Mouse (Mus musculus): Measurements from ENCODE around the gene Cabp4.
A peak's percentile ranks its signal among the peaks of the same experiment; 100 is the strongest.
"Not testable (repeated sequence)": the region's sequence is repeated elsewhere in the genome, so short reads cannot be mapped to it uniquely, and the experiment has no call there.

Cabp4 gene

DNA sequence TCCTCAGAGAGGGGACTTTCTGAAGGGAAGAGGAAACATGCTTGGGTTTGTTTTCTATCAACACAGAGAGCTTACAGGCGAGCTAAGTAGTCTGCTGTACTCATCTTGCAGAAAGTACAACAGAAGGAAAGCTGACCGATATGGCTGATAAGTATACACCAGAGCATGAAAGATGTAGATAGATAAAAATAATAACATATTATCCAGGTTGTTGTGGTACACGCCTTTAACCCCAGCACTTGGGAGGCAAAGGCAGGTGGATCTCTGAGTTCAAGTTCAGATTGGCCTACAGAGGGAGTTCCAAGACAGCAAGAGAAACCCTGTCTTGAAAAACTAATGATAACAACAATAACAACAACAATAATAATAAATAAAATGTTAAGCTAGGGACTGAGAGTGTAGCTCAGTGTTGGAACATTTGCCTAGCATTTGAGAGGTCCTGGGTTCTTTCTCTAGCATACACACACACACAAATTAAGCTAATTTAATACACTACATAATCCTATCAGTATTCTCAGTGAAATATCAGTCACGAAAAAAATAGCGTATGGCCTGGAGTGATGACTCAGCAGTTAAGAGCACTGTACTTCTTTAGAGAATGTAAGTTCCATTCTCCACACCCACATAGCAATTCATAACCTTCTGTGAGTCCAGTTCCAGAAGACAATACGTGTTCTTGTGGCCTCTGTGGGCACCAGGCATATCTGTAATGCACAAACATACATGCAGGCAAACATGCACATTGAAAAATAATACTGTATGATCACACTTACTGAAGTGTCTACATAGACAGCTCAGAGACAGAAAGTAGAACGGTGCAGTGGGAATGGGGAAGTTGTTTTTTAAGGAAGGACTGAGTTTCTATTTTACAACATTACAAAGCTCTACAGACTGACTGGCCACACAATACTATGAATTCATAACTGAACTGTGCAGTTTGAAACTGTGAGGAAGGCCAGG, 21.1 kb downstream of the Cabp4 start:
- DNase-seq (ENCODE audit: low spot score) = no peak

GRCm38 (mm10) chr19:4121896-4122295, 21.9 kb downstream of the Cabp4 start:
- not testable (repeated sequence) for DNase-seq (ENCODE audit: low spot score)

GRCm38 (mm10) chr19:4121097-4121805, 22.6 kb downstream of the Cabp4 start:
- peak; percentile 99 for DNase-seq (ENCODE audit: low spot score)

DNA sequence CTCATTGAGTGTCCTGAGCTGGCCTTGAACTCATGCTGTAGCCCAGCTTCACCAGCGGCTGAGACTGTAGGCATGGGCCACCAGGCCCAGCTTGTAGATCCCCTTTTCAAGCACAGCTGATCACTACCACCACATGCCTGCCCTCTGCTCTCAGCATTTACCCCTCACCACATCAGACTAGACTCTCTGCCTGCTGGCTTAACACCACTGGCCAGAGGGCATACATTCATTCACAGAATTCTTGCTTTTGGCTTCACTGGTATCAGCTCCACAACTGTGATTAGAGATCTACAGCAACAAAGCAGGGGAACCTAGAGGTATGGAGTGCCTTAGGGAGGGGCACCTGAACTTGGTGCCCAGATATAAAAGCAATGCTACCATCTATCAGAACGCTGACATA, 23.3 kb downstream of the Cabp4 start:
- DNase-seq (ENCODE audit: low spot score) = no peak

GRCm38 (mm10) chr19:4119716-4120487, 23.9 kb downstream of the Cabp4 start:
- DNase-seq (ENCODE audit: low spot score) = peak; percentile 89

DNA sequence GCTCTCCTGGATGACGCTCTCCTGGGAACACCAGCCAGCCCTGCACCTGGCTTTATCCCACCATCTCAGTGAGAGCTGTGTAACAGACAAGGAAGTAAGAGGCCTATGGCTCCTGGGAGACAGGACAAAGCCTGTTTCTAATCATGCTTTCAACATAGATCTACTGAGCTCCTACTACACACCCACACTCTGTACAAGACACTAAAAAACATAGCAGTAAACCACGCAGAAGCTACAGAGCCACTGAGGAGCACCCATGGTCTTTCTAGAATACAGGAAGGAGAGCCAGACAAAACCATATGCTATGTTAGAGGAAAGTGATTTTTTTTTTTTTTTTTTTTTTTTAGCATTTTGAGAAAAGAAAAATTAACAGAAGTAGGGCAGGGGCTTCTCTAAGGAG, 25.5 kb downstream of the Cabp4 start:
- no peak for DNase-seq (ENCODE audit: low spot score)

DNA sequence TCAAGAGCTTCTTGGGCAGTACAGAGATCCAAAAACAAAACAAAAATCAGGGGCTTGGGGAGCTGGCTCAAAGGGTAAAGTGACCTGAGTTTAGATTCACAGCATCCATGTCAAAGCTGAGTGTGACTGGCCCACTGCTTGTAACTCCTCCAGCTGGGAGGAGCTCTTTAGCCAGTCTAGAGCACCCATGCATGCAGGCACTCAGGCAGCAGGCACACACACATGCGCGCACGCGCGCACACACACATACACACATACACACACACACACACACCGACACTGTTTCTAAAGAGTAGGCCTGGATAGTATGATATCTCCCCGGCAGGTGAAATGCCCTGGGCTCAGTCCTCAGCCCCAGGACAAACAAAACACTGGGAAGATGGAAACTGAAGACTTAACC, 26.8 kb downstream of the Cabp4 start:
- peak; percentile 23 for DNase-seq (ENCODE audit: low spot score)

GRCm38 (mm10) chr19:4115816-4116215, 28.0 kb downstream of the Cabp4 start:
- DNase-seq (ENCODE audit: low spot score) = no peak

GRCm38 (mm10) chr19:4115144-4115543, 28.7 kb downstream of the Cabp4 start:
- no peak for DNase-seq (ENCODE audit: low spot score)

DNA sequence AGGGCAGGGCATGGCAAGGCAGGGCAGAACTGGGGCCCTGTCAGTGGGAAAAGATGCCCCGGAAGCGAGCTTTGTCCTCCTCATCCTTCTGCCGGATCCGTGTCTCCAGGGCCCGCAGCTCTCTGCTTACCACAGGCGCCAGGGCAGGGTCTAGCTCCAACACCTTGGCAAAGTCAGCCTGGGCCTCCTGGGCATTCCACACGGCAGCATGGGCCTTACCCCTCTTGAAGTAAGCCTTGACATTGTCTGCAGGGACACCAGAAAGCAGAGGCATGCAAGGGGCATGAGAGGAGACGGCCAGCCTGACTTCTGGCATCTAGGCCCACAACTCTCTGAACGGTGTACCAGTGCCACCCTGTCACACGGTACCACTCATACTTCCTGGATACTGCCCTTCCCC, 29.3 kb downstream of the Cabp4 start:
- no peak for DNase-seq (ENCODE audit: low spot score)

GRCm38 (mm10) chr19:4113806-4114230, 30.0 kb downstream of the Cabp4 start:
- DNase-seq (ENCODE audit: low spot score) = peak; percentile 77

- no peak for DNase-seq (ENCODE audit: low spot score)
These were observed 30.5 kb downstream of the Cabp4 start for GRCm38 (mm10) chr19:4113186-4113805.

GRCm38 (mm10) chr19:4112063-4112960, 31.5 kb downstream of the Cabp4 start:
- no peak for DNase-seq (ENCODE audit: low spot score)

DNA sequence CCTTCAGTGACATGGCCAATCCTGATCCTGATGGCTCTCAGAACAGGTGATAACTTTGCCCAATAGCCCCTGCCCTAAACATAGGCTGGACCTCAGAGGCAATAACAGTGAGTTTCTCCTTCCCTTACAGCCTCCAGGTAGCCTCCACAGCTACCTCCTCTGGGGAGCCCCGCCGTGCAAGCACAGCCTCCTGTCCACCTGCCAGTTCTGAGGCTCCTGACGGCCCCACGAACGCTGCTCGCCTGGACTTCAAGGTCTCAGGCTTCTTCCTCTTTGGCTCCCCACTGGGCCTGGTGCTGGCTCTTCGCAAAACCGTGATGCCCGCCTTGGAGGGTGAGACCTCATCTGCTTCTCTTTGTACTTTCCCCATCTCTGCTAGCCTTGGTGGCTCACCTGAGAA, 35.3 kb downstream of the Cabp4 start:
- no peak for DNase-seq (ENCODE audit: low spot score)

GRCm38 (mm10) chr19:4106654-4107053, 37.2 kb downstream of the Cabp4 start:
- DNase-seq (ENCODE audit: low spot score) = no peak

DNA sequence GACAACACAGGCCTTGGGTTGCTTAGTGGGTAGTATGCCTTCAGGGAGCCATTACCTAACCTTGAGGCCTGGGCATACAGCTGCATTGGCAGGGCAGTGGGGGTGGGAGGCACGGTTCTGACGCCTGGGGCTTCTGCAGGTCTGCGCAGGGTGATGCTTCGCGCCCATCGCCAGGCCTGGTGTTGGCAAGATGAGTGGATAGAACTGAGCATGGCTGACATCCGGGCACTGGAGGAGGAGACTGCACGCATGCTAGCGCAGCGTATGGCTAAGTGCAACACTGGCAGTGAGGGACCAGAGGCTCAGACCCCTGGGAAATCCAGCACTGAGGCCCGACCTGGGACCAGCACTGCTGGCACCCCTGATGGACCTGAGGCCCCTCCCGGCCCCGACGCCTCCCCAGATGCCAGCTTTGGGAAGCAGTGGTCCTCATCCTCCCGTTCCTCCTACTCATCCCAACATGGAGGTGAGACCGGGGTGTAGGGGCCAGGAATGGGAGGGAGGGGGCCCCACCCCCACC, 39.1 kb downstream of the Cabp4 start:
- no peak for DNase-seq (ENCODE audit: low spot score)

DNA sequence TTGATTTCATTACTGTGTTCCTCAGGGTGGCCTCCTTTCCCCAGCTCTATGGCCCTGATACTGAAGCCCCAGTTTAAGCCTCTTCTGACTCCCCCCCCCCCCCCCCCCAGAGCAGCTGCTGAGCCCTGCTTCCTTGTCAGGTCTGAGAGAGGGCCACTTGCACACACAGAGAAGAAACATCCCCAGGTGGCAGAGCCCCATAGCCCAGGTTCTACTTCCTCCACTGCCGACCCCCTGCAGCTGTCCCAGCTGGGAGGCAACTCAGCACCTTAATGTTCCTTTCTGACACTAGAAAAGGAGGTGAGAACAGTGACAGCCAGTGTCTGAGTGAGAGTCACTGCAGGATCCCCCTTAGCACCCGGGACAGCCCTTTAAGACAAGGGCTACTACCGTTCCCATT, 40.0 kb downstream of the Cabp4 start:
- no peak for DNase-seq (ENCODE audit: low spot score)

- DNase-seq (ENCODE audit: low spot score) = no peak
These were observed 40.5 kb downstream of the Cabp4 start for GRCm38 (mm10) chr19:4103294-4103693.

- no peak for DNase-seq (ENCODE audit: low spot score)
These were observed 41.2 kb downstream of the Cabp4 start for GRCm38 (mm10) chr19:4102626-4103025.

GRCm38 (mm10) chr19:4102049-4102448, 41.8 kb downstream of the Cabp4 start:
- no peak for DNase-seq (ENCODE audit: low spot score)

DNA sequence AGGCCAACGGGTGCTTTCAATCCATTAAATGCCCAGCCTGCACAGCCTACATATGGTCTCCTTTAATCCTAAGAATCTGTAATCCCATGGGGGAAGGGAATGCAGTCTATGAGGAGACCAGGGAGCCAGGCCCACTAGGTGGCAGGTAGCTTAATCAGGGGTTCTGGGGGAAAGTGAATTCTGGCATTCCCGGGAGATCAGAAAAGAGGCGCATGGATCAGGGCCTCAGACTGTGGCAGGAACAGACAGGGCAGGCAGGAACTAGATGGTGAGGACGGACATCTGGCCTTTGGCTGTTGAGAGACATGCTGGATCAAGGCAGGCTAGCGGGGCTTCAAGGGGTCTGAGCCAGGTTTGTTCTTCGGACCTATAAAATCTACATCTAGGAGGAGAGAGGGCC, 42.4 kb downstream of the Cabp4 start:
- DNase-seq (ENCODE audit: low spot score) = no peak
